Mouse (Mus musculus) midbrain, embryonic 16.5 days (tissue): ENCODE data around the gene Pink1. TPM values are rescaled to one million over a fixed set of nuclear protein-coding genes. Genes with fewer than 3 reads are reported as not detected.
"Not testable (repeated sequence)": the region's sequence is repeated elsewhere in the genome, so short reads cannot be mapped to it uniquely, and the experiment has no call there.

ENCODE experiments used
- ATAC-seq: fragments of 200-750 bp; cut with Nextera tagmentation; 2 replicates; pipeline ENCODE4 v1.8.0; 2017; ENCODE audit warnings: moderate TSS enrichment
- H3K27ac ChIP-seq: fragments of 300-500 bp; sonication (generic); 2 replicates; pipeline ENCODE4 v1.5.1; 2014; ENCODE audit warnings: mild to moderate bottlenecking, low read length, mixed read lengths
- H3K27me3 ChIP-seq: fragments of 300-500 bp; sonication (generic); 2 replicates; pipeline ENCODE4 v1.6.1; 2014; ENCODE audit warnings: low read depth, low read length, mixed read lengths; ENCODE audit not compliant: control insufficient read depth, insufficient read depth
- H3K36me3 ChIP-seq: fragments of 300-500 bp; sonication (generic); 2 replicates; pipeline ENCODE4 v1.6.1; 2014; ENCODE audit warnings: mild to moderate bottlenecking, low read length, moderate library complexity, mixed read lengths; ENCODE audit not compliant: control insufficient read depth, insufficient read depth
- H3K4me1 ChIP-seq: fragments of 300-500 bp; sonication (generic); 2 replicates; pipeline ENCODE4 v1.6.1; 2014; ENCODE audit warnings: mild to moderate bottlenecking, low read length, mixed read lengths; ENCODE audit not compliant: control insufficient read depth, insufficient read depth
- H3K4me2 ChIP-seq: fragments of 300-500 bp; sonication (generic); 2 replicates; pipeline ENCODE4 v1.6.1; 2014; ENCODE audit warnings: mild to moderate bottlenecking, low read length, mixed read lengths
- H3K4me3 ChIP-seq: fragments of 300-500 bp; sonication (generic); 2 replicates; pipeline ENCODE4 v1.5.1; 2014; ENCODE audit warnings: low read depth, mild to moderate bottlenecking, low read length, moderate library complexity, mixed read lengths
- H3K9ac ChIP-seq: fragments of 300-500 bp; sonication (generic); 2 replicates; pipeline ENCODE4 v1.6.1; 2014; ENCODE audit warnings: low read depth, low read length, mixed read lengths
- H3K9me3 ChIP-seq: fragments of 300-500 bp; sonication (generic); replicated peaks from 2 replicates; pipeline ENCODE4 v1.6.1; 2014; ENCODE audit warnings: mild to moderate bottlenecking, low read length, mixed read lengths; ENCODE audit not compliant: control insufficient read depth, poor library complexity, severe bottlenecking
- WGBS: fragments of 180-500 bp; shearing (Covaris S2); extraction: QIAGEN DNeasy Blood & Tissue Kit; methylation state at CpG from one replicate; pipeline ENCODE4 v1.1.7; 2014; 5-methylcytosine and 5-hydroxymethylcytosine counted together
- polyA plus RNA-seq: library from polyadenylated mRNA; unstranded; fragments of >200 nt; fragmentation: Nextera tagmentation; extraction: Ambion mirVana; gene quantifications from 2 replicates; pipeline ENCODE4 v1.2.1, GENCODE M21; 2015

The Pink1 gene
- polyA plus RNA-seq, 1 experiment from 2014 or later = 103 TPM

DNA sequence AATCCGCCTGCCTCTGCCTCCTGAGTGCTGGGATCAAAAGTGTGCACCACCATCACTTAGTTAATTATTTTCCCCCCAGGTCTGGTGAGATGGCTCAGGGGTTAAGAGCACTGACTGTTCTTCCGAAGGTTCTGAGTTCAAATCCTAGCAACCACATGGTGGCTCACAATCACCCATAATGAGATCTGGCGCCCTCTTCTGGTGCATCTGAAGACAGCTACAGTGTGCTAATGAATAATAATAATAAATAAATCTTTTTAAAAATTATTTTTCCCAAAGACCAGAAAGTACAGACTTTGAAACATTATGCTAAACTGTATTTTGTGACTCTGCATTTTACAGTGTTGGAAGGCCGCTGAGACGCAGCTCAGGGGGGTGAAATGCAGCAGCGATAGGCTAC, 9.5 kb upstream of the Pink1 start:
- H3K27me3 ChIP-seq = no peaks in the 10 kb centered on the region
- no peak overlapping the region for H3K27ac ChIP-seq
- 0 out of 2 replicates have a peak, but pooled peaks cover 2% of the 10 kb centered on the region for H3K4me1 ChIP-seq
- H3K4me3 ChIP-seq = no peak overlapping the region
- 86% methylated on average over 6 of the region's 6 CpGs for WGBS
- H3K36me3 ChIP-seq = no peaks in the 10 kb centered on the region
- H3K4me2 ChIP-seq = no peak overlapping the region
- ATAC-seq = no peak
- no peak overlapping the region for H3K9ac ChIP-seq
- H3K9me3 ChIP-seq = no peaks in the 10 kb centered on the region

DNA sequence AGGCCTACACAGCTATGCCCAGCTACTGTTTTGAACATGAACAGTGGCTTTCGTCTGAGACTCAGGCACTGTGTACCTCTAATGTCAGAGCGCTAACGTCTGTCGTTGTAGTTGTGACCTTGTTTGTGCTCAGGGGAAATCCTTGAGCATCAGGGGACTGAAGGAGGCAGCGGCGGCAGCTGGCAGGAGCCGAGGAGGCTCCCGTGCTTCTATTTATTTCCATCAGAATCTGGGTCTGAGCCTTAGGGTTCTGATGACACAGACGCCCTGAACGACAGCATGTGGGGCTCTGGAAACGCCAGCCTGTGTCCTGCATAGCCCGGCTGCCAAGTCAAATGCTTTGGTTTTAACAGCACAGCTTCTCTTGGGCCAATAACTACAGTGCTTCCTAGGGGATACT, 8.9 kb upstream of the Pink1 start:
- Histone ChIP-seq H3K9me3 (no peaks in the 10 kb centered on the region), H3K4me3 (no peak overlapping the region), H3K27me3 (no peaks in the 10 kb centered on the region), H3K27ac (no peak overlapping the region), H3K4me2 (no peak overlapping the region), H3K4me1 (0 out of 2 replicates have a peak, but pooled peaks cover 5% of the 10 kb centered on the region), H3K36me3 (no peaks in the 10 kb centered on the region), H3K9ac (no peak overlapping the region)
- ATAC-seq = no peak
- 74% methylated on average over 12 of the region's 12 CpGs for WGBS

DNA sequence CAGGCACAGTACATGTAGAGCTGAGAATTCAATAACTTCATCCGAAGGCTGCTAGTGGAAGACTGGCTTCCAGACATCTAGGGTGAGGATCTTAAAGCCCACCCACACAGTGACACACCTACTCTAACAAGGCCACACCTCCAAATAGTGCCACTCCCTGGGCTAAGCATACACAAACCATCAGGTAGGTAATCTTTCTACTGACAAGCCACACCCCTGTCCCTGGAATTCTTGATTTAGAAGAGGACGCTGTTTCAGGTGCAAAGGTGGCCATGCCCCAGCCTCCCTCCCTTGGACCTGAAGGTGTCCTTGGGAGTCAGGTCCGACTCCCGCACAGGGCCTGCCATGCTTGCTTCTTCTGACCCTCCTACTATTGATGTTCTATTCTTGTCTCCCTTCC, 7.0 kb upstream of the Pink1 start:
- WGBS = 90% methylated on average over 4 of the region's 4 CpGs
- no peak overlapping the region for H3K27ac ChIP-seq
- H3K36me3 ChIP-seq = no peaks in the 10 kb centered on the region
- H3K9me3 ChIP-seq = no peaks in the 10 kb centered on the region
- no peak for ATAC-seq
- no peaks in the 10 kb centered on the region for H3K27me3 ChIP-seq
- H3K9ac ChIP-seq = no peak overlapping the region
- H3K4me2 ChIP-seq = no peak overlapping the region
- no peak overlapping the region for H3K4me3 ChIP-seq
- H3K4me1 ChIP-seq = 0 out of 2 replicates have a peak, but pooled peaks cover 5% of the 10 kb centered on the region

DNA sequence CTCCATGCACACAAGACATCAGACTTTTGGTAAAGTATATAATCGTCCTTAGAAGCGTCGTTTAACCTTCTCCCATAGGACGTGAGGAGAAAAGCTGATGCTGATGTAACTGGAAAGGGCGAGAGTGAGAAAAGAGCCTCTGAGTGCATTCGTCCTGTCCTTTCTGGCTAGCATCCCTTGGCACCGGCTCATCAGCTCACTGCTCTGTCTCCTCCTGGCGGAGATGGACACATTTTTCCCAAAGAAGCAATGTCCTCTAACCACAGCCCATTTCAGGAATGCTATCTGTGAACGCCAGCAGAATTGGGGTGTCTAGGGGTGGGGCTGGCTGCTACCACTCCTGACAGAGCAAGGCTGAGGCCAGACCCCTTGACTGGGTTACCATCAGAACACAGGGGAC, 5.5 kb upstream of the Pink1 start:
- no peak overlapping the region for H3K4me2 ChIP-seq
- H3K27me3 ChIP-seq = no peaks in the 10 kb centered on the region
- ATAC-seq = no peak
- 74% methylated on average over 9 of the region's 9 CpGs for WGBS
- H3K27ac ChIP-seq = no peak overlapping the region
- H3K4me1 ChIP-seq = peaks cover 5% of the 10 kb centered on the region; the same call in 1 of the 2 replicates
- H3K36me3 ChIP-seq = no peaks in the 10 kb centered on the region
- no peak overlapping the region for H3K9ac ChIP-seq
- no peak overlapping the region for H3K4me3 ChIP-seq
- no peaks in the 10 kb centered on the region for H3K9me3 ChIP-seq

DNA sequence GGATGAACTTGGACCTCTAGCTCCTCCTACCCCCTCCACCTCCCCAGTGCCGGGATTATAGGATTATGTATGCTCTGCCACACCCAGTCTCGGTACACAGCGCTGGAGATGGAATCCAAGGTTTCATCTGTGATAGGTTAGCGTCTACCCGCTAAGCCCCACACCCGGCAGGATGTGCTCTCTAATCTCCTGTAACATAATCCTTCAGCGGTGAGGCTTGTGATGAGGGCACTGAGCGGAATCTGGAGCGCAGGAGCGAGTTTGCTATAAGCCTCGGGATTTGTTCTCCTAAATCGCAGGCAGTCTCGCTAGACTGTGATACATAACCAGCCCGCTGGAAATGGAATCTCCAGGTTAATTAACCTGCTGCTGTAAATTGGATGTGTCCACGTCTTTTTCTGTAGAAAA, 4.2 kb upstream of the Pink1 start:
- Histone ChIP-seq H3K9me3 (no peaks in the 10 kb centered on the region), H3K4me2 (peak overlapping the region; percentile 34), H3K27me3 (no peaks in the 10 kb centered on the region), H3K27ac (peak overlapping the region; percentile 56; the same call in 1 of the 2 replicates), H3K4me3 (no peak overlapping the region), H3K9ac (peak overlapping the region; percentile 45; the same call in 1 of the 2 replicates), H3K4me1 (peaks cover 5% of the 10 kb centered on the region; the same call in 1 of the 2 replicates), H3K36me3 (no peaks in the 10 kb centered on the region)
- no peak for ATAC-seq
- 6% methylated on average over 15 of the region's 15 CpGs for WGBS

DNA sequence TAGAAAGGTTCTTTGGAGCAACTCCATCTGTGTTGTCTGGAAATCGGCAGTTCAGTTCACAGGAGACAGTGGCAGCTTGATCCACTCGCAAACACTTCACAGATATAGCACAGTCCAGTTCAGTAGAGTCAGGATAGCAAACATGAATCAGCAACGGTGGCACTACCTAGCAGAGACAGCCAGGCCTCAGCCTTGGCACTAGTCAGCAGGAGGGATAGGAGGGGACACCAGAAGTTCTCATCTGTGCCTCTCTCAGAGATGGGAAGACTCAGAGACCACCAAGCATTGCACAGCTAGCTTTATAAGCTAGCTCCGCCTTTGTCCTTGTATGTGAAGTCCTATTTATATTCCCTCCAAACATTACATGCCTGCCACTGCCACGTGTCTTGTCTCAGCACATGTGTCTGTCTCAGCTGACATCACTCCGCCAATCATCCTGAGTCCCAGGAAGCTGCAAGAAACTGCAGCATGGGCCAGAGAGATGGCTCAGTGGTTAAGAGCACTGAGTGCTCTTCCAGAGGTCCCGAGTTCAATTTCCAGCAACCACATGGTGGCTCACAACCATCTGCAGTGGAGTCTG, 1.9 kb upstream of the Pink1 start:
- no peaks in the 10 kb centered on the region for H3K36me3 ChIP-seq
- H3K4me1 ChIP-seq = peaks cover 18% of the 10 kb centered on the region
- WGBS = 75% methylated on average over 7 of the region's 7 CpGs
- H3K9ac ChIP-seq = no peak overlapping the region
- no peak overlapping the region for H3K4me3 ChIP-seq
- H3K27ac ChIP-seq = no peak overlapping the region
- no peaks in the 10 kb centered on the region for H3K27me3 ChIP-seq
- peak overlapping the region; percentile 29 for H3K4me2 ChIP-seq
- ATAC-seq = no peak
- H3K9me3 ChIP-seq = no peaks in the 10 kb centered on the region

DNA sequence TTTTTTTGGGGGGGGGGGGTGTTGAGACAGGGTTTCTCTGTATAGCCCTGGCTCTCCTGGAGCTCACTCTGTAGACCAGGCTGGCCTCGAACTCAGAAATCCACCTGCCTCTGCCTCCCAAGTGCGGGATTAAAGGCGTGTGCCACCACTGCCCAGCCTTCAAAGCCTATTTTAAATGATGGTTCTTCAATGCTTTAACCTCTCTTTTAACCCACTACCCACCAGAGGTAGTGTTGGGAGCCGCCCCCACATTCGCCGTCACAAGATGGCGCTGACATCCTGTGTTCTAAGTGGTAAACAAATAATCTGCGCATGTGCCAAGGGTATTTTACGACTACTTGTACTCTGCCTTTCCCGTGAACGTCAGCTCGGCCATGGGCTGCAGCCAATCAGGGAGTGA, 1.0 kb upstream of the Pink1 start:
- 69% methylated on average over 7 of the region's 12 CpGs for WGBS
- H3K9me3 ChIP-seq, H3K4me2 ChIP-seq, H3K27me3 ChIP-seq, H3K36me3 ChIP-seq, ATAC-seq, H3K4me3 ChIP-seq, H3K27ac ChIP-seq, H3K9ac ChIP-seq: not testable (repeated sequence)
- peaks cover 25% of the 10 kb centered on the region for H3K4me1 ChIP-seq

DNA sequence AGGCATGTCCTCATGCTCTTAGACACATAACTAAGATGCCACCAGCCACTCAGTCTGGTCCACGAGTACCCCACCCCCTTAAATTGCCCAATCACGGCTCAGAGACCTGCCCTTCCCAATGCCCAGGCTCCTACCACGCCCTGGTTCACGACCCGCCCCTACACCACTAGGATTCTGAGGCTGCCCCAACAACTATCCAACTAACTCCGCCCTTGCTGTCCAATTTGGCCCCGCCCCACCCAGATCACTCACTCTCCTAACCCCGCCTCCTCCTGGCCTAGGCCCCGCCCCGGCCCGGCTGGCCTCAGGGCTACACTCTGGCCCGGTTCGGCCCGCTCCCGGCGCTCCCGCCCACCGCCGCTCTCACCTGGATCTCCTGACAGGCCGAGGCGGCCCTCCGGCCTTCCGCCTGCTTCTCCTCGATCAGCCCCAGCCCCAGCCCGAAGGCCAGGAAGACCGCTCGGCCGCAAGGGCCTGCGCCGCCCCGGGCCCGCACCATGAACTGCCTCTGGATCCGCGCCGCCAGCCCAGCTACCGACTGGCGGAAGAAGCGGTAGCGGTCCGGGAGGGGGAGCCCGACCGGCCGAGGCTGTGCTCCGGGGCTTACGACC, 536 bp downstream of the Pink1 start:
- H3K27ac ChIP-seq = peak overlapping the region; percentile 91
- H3K27me3 ChIP-seq = no peaks in the 10 kb centered on the region
- peak; percentile 84 for ATAC-seq
- 1% methylated on average over 37 of the region's 45 CpGs for WGBS
- H3K4me1 ChIP-seq = peaks cover 23% of the 10 kb centered on the region
- 0 out of 2 replicates have a peak, but pooled peaks cover under 1% of the 10 kb centered on the region for H3K36me3 ChIP-seq
- no peaks in the 10 kb centered on the region for H3K9me3 ChIP-seq
- H3K4me3 ChIP-seq = peak overlapping the region; percentile 89
- H3K9ac ChIP-seq = peak overlapping the region; percentile 93
- peak overlapping the region; percentile 61 for H3K4me2 ChIP-seq

DNA sequence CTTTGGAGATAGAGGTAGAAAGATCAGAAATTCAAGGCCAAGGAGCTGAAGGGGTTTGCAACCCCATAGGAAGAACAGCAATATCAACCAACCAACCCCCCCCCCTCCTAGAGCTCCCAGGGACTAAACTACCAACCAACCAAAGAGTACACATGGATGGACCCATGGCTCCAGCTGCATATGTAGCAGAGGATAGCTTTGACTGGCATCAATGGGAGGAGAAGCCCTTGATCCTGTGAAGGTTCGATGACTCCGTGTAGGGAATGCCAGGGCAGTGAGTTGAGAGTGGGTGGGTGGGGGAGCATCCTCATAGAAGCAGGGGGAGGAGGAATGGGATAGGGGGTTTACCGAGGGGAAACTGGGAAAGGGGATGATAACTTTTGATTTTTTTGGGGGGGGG, 1.7 kb downstream of the Pink1 start:
- no peak overlapping the region for H3K9ac ChIP-seq
- H3K4me2 ChIP-seq = no peak overlapping the region
- H3K4me1 ChIP-seq = peaks cover 21% of the 10 kb centered on the region
- no peak overlapping the region for H3K4me3 ChIP-seq
- no peaks in the 10 kb centered on the region for H3K27me3 ChIP-seq
- no peak for ATAC-seq
- H3K36me3 ChIP-seq = 0 out of 2 replicates have a peak, but pooled peaks cover 2% of the 10 kb centered on the region
- no peaks in the 10 kb centered on the region for H3K9me3 ChIP-seq
- 87% methylated on average over 3 of the region's 3 CpGs for WGBS
- 0 out of 2 replicates have a peak overlapping the region, but pooled peaks have one; percentile 14 for H3K27ac ChIP-seq
